Mouse (Mus musculus) embryonic facial prominence, embryonic 10.5 days (tissue): ENCODE results near the gene Igf2r. TPM values are rescaled to one million over a fixed set of nuclear protein-coding genes. Genes with fewer than 3 reads are reported as not detected.
A peak's percentile ranks its signal among the peaks of the same experiment; 100 is the strongest.

Source experiments
- DNase-seq: peaks from one replicate; pipeline ENCODE4 v3.0.0-alpha.2; 2017; ENCODE audit warnings: low spot score
- H3K27ac ChIP-seq: fragments of 300-500 bp; sonication (generic); replicated peaks from 2 replicates; pipeline ENCODE4 v1.5.1; 2016; ENCODE audit warnings: mild to moderate bottlenecking
- H3K27me3 ChIP-seq: fragments of 300-500 bp; sonication (generic); replicated peaks from 2 replicates; pipeline ENCODE4 v1.6.1; 2016; ENCODE audit warnings: low read depth, mild to moderate bottlenecking; ENCODE audit not compliant: poor library complexity, severe bottlenecking
- H3K36me3 ChIP-seq: fragments of 300-500 bp; sonication (generic); replicated peaks from 2 replicates; pipeline ENCODE4 v1.6.1; 2016; ENCODE audit warnings: mild to moderate bottlenecking, moderate library complexity
- H3K4me1 ChIP-seq: fragments of 300-500 bp; sonication (generic); 2 replicates; pipeline ENCODE4 v1.6.1; 2016
- H3K4me3 ChIP-seq: fragments of 300-500 bp; sonication (generic); 2 replicates; pipeline ENCODE4 v1.5.1; 2016; ENCODE audit warnings: mild to moderate bottlenecking, moderate library complexity
- H3K9me3 ChIP-seq: fragments of 300-500 bp; sonication (generic); 2 replicates; pipeline ENCODE4 v1.6.1; 2016; ENCODE audit warnings: mild to moderate bottlenecking
- WGBS: fragments of 180-500 bp; shearing (Covaris S2); methylation state at CpG from one replicate; pipeline ENCODE4 v1.1.7; 2016; 5-methylcytosine and 5-hydroxymethylcytosine counted together
- polyA plus RNA-seq: library from polyadenylated mRNA; unstranded; fragments of >200 nt; fragmentation: Nextera tagmentation; extraction: Ambion mirVana; gene quantifications from 2 replicates; pipeline ENCODE4 v1.2.1, GENCODE M21; 2016

Gene Igf2r
- polyA plus RNA-seq, 1 experiment from 2014 or later, result 27.2 TPM

DNA sequence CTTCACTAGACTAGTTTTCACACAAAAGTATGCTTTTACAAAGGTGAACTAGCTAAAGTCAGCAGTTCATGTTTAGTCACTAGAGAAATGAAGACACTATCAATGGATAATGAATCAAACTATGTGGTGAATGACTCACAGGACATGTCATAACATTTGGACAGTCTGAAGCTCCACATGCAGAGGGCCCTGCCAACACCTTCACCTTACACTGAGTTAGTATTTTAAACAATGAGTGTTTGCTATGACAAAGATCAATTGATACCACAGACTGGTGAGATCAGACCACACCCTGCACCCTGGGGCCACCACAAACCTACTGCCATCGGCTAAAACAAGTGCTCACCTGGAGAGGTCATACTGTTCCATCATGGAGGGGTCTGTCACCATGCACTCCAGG lies 54.4 kb downstream of the Igf2r start:
- no peak overlapping the region for H3K27ac ChIP-seq
- no peaks in the 10 kb centered on the region for H3K27me3 ChIP-seq
- DNase-seq, result no peak
- H3K4me3 ChIP-seq, result no peak overlapping the region
- WGBS, result 87% methylated on average over 1 of the region's 1 CpGs
- no peaks in the 10 kb centered on the region for H3K4me1 ChIP-seq
- H3K36me3 ChIP-seq, result peaks cover 99% of the 10 kb centered on the region
- no peaks in the 10 kb centered on the region for H3K9me3 ChIP-seq

DNA sequence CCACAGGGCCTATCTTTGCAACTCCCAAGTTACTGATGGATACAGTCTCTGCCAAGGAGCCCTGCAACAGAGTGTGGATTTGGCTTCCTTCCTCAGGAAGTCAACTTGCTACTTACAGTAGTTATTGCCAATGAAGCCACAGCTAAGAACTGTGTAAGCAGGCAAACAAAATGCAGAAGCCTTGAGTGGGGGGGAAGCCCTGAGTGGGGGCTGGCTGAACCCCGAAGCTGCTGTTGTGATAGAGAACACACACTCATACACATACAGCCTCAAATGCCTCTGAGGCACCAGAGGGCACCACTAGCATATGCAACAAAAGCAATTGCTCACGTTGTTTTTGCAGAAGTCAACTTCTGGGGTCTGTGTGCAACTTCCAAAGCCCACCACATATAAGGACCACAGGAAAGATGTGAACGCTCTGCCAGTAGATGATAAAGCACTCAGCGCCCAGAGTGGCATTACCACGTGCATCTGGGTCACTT lies 55.3 kb downstream of the Igf2r start:
- no peak overlapping the region for H3K27ac ChIP-seq
- H3K27me3 ChIP-seq, result no peaks in the 10 kb centered on the region
- 87% methylated on average over 5 of the region's 5 CpGs for WGBS
- H3K36me3 ChIP-seq, result peaks cover 98% of the 10 kb centered on the region
- H3K4me3 ChIP-seq, result no peak overlapping the region
- no peaks in the 10 kb centered on the region for H3K4me1 ChIP-seq
- no peaks in the 10 kb centered on the region for H3K9me3 ChIP-seq
- no peak for DNase-seq

DNA sequence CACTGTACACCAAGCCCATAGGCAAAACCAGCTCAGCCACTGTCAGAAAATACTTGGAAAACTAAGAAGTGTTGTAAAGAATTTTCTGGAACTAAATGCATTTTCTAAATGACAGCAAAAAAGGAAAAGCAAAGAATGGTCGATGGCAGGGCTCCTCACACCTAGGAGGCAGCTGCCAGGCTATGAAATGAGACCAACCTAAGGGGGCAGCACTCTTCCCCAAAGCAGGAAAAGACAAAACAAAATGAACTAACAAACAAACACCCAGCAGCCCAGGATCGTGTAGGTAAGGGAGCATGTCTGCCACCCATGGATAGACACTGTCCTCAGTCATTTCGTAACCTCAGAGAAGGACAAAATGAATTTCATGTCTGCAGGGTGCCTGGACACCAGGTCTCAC lies 56.5 kb downstream of the Igf2r start:
- H3K27me3 ChIP-seq, result no peaks in the 10 kb centered on the region
- H3K9me3 ChIP-seq, result no peaks in the 10 kb centered on the region
- DNase-seq, result no peak
- no peak overlapping the region for H3K4me3 ChIP-seq
- H3K36me3 ChIP-seq, result peaks cover 98% of the 10 kb centered on the region
- no peaks in the 10 kb centered on the region for H3K4me1 ChIP-seq
- 83% methylated on average over 3 of the region's 3 CpGs for WGBS
- H3K27ac ChIP-seq, result no peak overlapping the region

DNA sequence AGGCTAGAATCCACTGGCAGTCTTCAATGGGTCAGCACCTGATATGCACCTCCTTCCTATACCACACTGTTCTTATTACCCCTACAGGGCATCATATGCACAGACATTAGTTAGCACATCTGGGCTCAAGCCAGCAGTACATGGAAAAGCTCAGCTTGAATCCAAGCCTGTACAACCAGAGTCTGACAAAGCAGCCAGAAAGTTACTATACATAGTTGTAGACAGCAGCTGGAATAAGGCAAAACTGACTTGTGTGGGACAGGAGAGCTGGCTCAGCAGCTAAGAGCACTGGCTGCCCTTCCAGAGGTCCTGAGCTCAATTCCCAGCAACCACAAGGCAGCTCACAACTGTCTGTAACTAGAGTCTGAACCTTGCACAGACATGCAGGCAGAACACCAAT lies 57.3 kb downstream of the Igf2r start:
- H3K36me3 ChIP-seq, result peaks cover 95% of the 10 kb centered on the region
- no peak overlapping the region for H3K27ac ChIP-seq
- DNase-seq, result no peak

DNA sequence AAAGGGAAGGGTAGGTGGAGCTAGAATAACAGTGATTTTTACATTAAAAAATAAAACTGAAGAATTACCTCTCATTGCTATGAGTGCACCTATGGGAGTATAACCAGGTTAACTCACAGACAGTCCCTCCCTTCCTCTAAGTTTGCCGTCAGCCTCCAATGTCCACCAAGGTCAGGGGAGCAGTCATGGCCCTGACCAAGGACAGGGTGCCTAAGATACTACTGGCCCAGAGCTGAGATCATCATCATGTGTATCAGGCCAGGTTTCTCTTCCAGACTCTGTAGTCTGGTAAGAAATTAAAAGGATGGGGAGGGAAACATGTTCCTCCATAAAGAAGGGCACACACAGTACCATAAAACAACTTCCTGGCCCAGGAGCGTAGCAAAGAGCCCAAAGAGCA lies 58.5 kb downstream of the Igf2r start:
- Histone ChIP-seq H3K4me3 (no peak overlapping the region), H3K27me3 (no peaks in the 10 kb centered on the region), H3K36me3 (peaks cover 95% of the 10 kb centered on the region), H3K9me3 (no peaks in the 10 kb centered on the region), H3K27ac (no peak overlapping the region), H3K4me1 (no peaks in the 10 kb centered on the region)
- no peak for DNase-seq
- 91% methylated on average over 2 of the region's 2 CpGs for WGBS

More for the DNA sequence above, 57.3 kb downstream of the Igf2r start:
- no peaks in the 10 kb centered on the region for H3K27me3 ChIP-seq
- H3K4me1 ChIP-seq, result no peaks in the 10 kb centered on the region
- no peak overlapping the region for H3K4me3 ChIP-seq
- no peaks in the 10 kb centered on the region for H3K9me3 ChIP-seq

DNA sequence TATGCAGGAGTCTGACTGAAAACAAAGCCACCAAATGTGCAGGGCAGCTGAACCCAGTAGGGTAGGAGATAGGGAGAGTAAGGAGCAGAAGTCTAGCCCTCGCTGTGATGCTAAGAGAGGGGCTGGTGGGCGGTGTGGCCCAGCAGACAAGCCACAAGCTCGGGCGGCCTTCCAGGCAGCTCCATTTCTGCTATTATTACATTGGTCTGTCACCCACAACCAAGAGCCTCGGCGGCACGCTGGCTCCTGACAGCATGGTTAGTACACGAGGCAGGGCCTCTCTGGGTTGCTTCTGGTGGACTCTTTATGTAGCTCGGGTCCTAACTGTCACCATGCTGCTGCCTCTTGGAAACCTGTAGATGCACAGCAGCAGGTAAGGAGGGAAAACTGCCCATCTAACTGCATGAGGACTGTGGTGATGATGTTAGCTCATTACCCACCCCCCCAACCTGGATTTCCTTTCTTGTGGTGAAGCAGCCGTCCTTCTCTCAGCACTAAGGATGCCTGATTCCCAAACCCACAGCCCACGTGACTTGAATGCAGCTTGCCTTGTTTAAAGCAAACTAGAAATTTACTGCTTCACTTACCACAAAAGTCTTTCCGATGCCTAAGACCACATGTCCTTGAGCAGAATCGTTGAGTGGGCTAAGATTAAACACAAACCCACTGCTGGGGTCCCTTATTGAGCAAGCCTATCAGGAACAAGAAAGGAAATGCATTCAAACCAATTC lies 59.2 kb downstream of the Igf2r start:
- Histone ChIP-seq H3K9me3 (no peaks in the 10 kb centered on the region), H3K27ac (no peak overlapping the region), H3K27me3 (no peaks in the 10 kb centered on the region), H3K4me3 (no peak overlapping the region), H3K4me1 (no peaks in the 10 kb centered on the region), H3K36me3 (peaks cover 94% of the 10 kb centered on the region)
- no peak for DNase-seq
- WGBS, result 91% methylated on average over 13 of the region's 13 CpGs

DNA sequence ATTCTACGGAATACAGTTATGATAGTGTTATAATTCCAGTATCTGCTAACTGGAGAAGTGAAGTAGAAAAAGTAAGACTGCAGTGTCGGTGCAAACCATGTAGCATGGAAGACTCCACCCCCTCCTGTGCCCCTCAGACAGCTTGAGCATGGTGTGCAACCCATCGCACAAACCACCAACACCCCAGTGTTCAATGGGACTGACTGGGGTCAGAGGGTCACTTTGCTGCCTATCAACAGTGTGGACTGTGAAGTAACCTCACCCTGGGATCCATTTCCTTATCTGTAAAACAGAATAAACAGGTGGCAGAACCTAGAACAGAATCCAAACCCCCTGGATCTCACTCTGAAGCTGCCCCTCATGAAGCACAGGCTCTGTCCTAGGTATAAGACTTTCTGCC lies 61.1 kb downstream of the Igf2r start:
- peaks cover 94% of the 10 kb centered on the region for H3K36me3 ChIP-seq
- no peaks in the 10 kb centered on the region for H3K4me1 ChIP-seq
- no peak overlapping the region for H3K27ac ChIP-seq
- no peak overlapping the region for H3K4me3 ChIP-seq
- DNase-seq, result no peak
- no peaks in the 10 kb centered on the region for H3K9me3 ChIP-seq
- no peaks in the 10 kb centered on the region for H3K27me3 ChIP-seq
- 89% methylated on average over 3 of the region's 3 CpGs for WGBS

DNA sequence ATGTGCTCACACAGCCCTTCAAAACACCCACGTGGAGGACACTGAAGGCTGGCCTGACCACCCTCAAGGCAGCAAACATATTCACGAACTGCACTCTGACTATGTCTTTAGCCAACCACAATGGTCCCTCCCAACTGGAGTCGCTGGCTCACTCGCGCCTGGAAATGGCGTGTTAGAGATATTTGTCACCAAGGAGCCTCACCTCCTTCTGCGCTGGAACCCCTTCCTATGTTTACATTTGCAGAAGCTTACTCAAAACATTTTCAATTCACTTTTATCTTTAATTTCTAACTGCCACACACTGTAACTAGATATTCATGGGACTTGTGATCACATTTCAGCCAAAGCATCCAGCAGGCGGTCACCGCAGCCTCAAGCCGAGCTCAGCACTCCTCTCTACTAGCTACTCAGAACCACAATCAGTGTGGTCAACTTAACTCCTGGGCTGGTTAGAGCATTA lies 62.8 kb downstream of the Igf2r start:
- no peaks in the 10 kb centered on the region for H3K27me3 ChIP-seq
- H3K4me1 ChIP-seq, result no peaks in the 10 kb centered on the region
- peaks cover 95% of the 10 kb centered on the region for H3K36me3 ChIP-seq
- 88% methylated on average over 10 of the region's 10 CpGs for WGBS
- H3K9me3 ChIP-seq, result no peaks in the 10 kb centered on the region
- DNase-seq, result no peak
- H3K4me3 ChIP-seq, result no peak overlapping the region
- H3K27ac ChIP-seq, result no peak overlapping the region

DNA sequence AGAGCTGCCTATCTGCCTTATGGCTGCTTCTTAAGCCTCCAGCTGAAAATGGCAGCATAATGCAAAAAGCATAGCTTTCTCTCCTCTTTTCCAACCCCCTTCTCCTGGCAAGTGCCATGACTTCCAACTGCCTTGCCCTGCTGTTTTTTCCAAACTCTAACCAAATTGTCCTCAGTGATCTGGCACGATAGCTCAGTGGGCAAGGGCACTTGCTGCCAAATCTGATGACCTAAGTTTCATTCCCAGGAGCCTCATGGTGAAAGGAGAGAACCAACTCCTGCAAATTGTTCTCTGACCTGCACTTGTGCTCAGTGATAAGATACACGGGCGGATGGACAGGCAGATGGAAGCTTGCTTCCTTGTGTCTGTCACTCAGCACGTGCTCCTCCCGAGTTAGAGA lies 66.6 kb downstream of the Igf2r start:
- Histone ChIP-seq H3K9me3 (no peaks in the 10 kb centered on the region), H3K4me1 (no peaks in the 10 kb centered on the region), H3K27me3 (no peaks in the 10 kb centered on the region), H3K4me3 (no peak overlapping the region), H3K36me3 (peaks cover 98% of the 10 kb centered on the region), H3K27ac (no peak overlapping the region)
- DNase-seq, result no peak
- WGBS, result 94% methylated on average over 5 of the region's 5 CpGs

DNA sequence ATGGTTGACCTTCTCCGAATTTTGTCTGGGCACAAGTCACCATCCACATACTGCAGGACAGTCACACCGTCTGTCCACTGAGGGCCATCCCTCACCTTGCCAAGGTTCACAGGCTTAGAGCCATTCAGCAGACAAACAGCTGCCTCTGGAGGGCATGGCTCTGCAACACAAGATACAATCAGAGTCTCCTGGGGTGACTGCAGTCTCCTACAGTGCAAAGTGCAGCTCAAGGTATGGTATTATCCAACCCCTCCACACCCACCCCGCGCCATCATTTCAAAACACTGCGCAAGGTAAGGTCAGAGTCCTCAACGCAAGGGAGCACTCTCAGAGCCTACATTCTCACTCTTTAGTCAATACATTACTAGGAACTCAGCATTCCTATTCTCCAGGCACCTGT lies 69.1 kb downstream of the Igf2r start:
- H3K36me3 ChIP-seq, result peaks cover 99% of the 10 kb centered on the region

DNA sequence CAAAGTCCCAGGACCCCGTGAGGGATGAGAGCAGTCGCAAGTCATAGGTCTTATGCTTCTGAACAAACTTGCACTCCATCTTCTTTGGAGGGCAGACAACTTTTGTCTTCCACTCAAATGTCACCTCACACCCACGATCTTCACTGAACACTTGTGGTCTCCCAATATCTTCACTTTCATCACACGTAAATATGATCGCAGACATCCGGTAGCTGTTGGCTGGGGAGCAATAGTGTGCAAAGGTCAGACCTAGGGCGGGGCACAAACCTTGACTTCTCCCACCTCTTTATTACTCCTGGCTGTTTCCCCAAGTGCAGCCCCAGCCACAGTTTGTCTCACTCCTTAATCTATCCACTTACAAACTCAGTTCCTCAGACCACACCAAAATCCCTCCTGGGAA lies 77.6 kb downstream of the Igf2r start:
- no peak for DNase-seq
- Histone ChIP-seq H3K27ac (no peak overlapping the region), H3K36me3 (peaks cover 97% of the 10 kb centered on the region), H3K4me3 (no peak overlapping the region), H3K27me3 (no peaks in the 10 kb centered on the region), H3K9me3 (no peaks in the 10 kb centered on the region), H3K4me1 (no peaks in the 10 kb centered on the region)
- 93% methylated on average over 7 of the region's 7 CpGs for WGBS

More for the DNA sequence above, 69.1 kb downstream of the Igf2r start:
- Histone ChIP-seq H3K27me3 (no peaks in the 10 kb centered on the region), H3K4me1 (no peaks in the 10 kb centered on the region), H3K4me3 (no peak overlapping the region), H3K27ac (no peak overlapping the region), H3K9me3 (no peaks in the 10 kb centered on the region)
- DNase-seq, result no peak
- 94% methylated on average over 6 of the region's 6 CpGs for WGBS

DNA sequence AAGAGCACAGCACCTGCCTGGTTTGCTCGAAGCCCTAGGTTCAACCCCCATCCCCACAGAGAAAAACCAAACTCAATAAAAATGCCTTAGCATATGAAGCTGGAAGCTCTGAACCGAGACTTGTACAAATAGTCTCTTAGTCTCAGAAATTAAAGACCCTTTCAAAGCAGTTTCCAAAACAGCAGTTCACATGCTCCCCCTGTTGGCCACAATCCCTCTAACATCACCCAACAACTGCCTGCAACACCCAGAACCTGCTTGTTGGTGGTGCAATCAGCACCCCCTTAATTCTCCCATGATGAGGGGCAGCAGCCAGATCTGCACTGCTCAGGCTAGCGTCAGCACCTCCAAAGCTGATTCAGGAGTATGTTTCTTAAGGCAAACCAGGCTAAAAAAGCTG lies 79.9 kb downstream of the Igf2r start:
- Histone ChIP-seq H3K27me3 (no peaks in the 10 kb centered on the region), H3K4me3 (no peak overlapping the region), H3K36me3 (peaks cover 100% of the 10 kb centered on the region), H3K27ac (no peak overlapping the region), H3K4me1 (no peaks in the 10 kb centered on the region), H3K9me3 (no peaks in the 10 kb centered on the region)
- peak; percentile 40 for DNase-seq
- WGBS, result 85% methylated on average over 3 of the region's 3 CpGs

DNA sequence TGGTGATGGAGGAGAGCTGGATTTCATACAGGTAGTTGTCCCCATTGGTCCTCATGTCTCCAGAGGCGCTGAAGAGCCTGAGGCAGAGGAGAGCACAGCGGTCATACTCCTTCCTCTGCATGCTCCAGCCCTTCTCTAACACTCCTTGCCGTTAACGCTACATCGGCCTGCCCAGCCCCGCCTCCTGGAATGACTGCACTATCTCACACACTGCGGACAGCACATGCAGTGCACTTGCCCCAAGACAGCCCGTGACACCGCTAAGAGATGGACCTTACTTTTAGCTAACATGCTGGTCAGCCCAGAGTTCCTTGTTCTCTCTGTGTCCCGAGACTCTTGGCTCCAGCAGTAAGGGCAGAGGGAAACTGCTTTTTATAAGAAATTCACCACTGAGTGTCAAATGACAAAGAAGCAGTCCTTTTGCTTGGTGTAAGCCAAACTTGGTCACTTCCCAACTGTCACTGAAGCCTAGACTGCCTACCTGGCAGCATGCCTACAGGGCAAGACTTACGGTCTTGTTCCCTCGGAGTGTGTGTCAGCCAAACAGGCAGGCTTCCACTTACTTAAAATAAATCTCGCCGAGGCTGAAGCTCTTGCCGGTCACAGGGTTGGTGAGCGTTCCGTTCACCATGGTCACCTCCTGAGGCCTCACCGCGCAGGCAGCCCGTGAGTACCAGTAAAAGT lies 80.9 kb downstream of the Igf2r start:
- Histone ChIP-seq H3K4me1 (no peaks in the 10 kb centered on the region), H3K27me3 (no peaks in the 10 kb centered on the region), H3K27ac (no peak overlapping the region), H3K4me3 (no peak overlapping the region), H3K36me3 (peaks cover 100% of the 10 kb centered on the region), H3K9me3 (no peaks in the 10 kb centered on the region)
- DNase-seq, result no peak
- WGBS, result 94% methylated on average over 20 of the region's 20 CpGs
